Comparison of ENCODE assay signal across 12 mouse cellular contexts in the genomic region with DNA sequence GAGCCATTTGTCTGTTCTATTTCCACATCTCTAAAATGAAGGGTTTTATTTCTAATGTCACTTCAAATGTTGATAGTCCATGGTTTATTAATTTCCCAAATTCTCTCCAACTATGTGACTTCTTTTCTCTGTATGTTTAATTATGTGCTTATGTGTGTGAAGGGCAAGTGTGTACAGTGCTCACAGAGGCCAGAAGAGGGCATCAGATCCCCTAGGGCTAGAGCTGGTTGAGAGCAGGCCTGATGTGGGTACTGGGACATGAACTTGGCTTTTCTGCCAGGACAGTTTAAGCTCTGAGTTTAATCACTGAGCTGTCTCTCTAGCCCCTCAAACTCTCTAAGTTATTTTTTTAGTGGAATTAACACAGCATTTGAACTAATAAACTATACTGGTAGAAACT. TPM values are rescaled to one million over a fixed set of nuclear protein-coding genes. Genes with fewer than 3 reads are reported as not detected.
DNase-seq lines count a peak whose midpoint lies in the region; ATAC-seq and TF ChIP-seq lines count a peak whose summit lies in the region.
"Had no signal": no experiment of that assay in that cellular context is flagged by ENCODE, and none has a peak within 500 bp of the region (broad histone marks: within the 10 kb centered on the region; RNA-seq: fewer than 3 reads in every experiment).

No protein-coding gene starts in this region.

- no peak for TF ChIP-seq EP300 in stomach, postnatal 0 days (optimal IDR thresholded peaks at IDR 0.05)

- POLR2A ChIA-PET in Patski (lab: Charles Lee), result no interaction called here

- H3K9me3 ChIP-seq in intestine, postnatal 0 days (ENCODE audit: control insufficient read depth), result no peaks in the 10 kb centered on the region
- H3K9me3 ChIP-seq in intestine, embryonic 16.5 days (ENCODE audit: control insufficient read depth, low read length), result no peaks in the 10 kb centered on the region
- H3K9me3 ChIP-seq in stomach, postnatal 0 days (ENCODE audit: control insufficient read depth, low read length), result no peaks in the 10 kb centered on the region
- H3K9me3 ChIP-seq: embryonic facial prominence, embryonic 15.5 days had no signal

- intact Hi-C loops in left cerebral cortex, postnatal 10 days (cut with DNase I), result no loop called here

- no peak overlapping the region for H3K4me2 ChIP-seq in intestine, postnatal 0 days (replicated peaks; ENCODE audit: low read depth)
- H3K4me2 ChIP-seq in intestine, embryonic 16.5 days (ENCODE audit: low read depth, low read length), result no peak overlapping the region
- H3K4me2 ChIP-seq in stomach, postnatal 0 days (replicated peaks; ENCODE audit: low read depth), result no peak overlapping the region
- H3K4me2 ChIP-seq: embryonic facial prominence, embryonic 15.5 days had no signal

- no peaks in the 10 kb centered on the region for H3K27me3 ChIP-seq in intestine, postnatal 0 days (replicated peaks; ENCODE audit: control insufficient read depth, insufficient read depth, low read length)
- no peaks in the 10 kb centered on the region for H3K27me3 ChIP-seq in intestine, embryonic 16.5 days (replicated peaks; ENCODE audit: control insufficient read depth, insufficient read depth, low read length)
- no peaks in the 10 kb centered on the region for H3K27me3 ChIP-seq in Patski
- H3K27me3 ChIP-seq in stomach, postnatal 0 days (ENCODE audit: control insufficient read depth, insufficient read depth, low read length), result no peaks in the 10 kb centered on the region
- H3K27me3 ChIP-seq: embryonic facial prominence, embryonic 15.5 days had no signal

- in situ Hi-C loops in Patski (cut with MboI; ENCODE audit: low pct_unique_long_range_greater_than_20kb), result loop anchor here (5.0 kb wide), 1 partner anchor 427 kb away; no protein-coding TSS in a partner anchor

- H3K4me3 ChIP-seq in intestine, postnatal 0 days (ENCODE audit: low read depth, low read length), result no peak overlapping the region
- no peak overlapping the region for H3K4me3 ChIP-seq in intestine, embryonic 16.5 days (ENCODE audit: low read length)
- H3K4me3 ChIP-seq in stomach, postnatal 0 days (ENCODE audit: low read depth, low read length), result no peak overlapping the region
- H3K4me3 ChIP-seq: embryonic facial prominence, embryonic 15.5 days had no signal

- ATAC-seq in intestine, postnatal 0 days, result no peak
- ATAC-seq in intestine, embryonic 16.5 days, result no peak
- no peak for ATAC-seq in Patski
- no peak for ATAC-seq in stomach, postnatal 0 days (ENCODE audit: low FRiP score, low TSS enrichment)
- ATAC-seq: forebrain, embryonic 16.5 days; inflammation-experienced regulatory T-cells, adult 6 months had no signal

- peak; percentile 12 for DNase-seq in lung, postnatal 10 days
- DNase-seq in lung, postnatal 14 days, result no peak
- DNase-seq in Patski (ENCODE audit: low read depth, low spot score), result no peak
- no peak for DNase-seq in stomach, postnatal 0 days (ENCODE audit: low spot score)
- DNase-seq in left cerebral cortex, postnatal 10 days (ENCODE audit: extremely low spot score in 1 of 2, low spot score in 2 of 2), result no peak
- DNase-seq: cerebellum, postnatal 36 days had no signal

- no peak overlapping the region for H3K27ac ChIP-seq in intestine, postnatal 0 days (ENCODE audit: low read depth, low read length)
- H3K27ac ChIP-seq in intestine, embryonic 16.5 days (ENCODE audit: low read length), result no peak overlapping the region
- no peak overlapping the region for H3K27ac ChIP-seq in stomach, postnatal 0 days (replicated peaks)
- H3K27ac ChIP-seq: embryonic facial prominence, embryonic 15.5 days had no signal

- no peak overlapping the region for H3K9ac ChIP-seq in intestine, postnatal 0 days (ENCODE audit: low read depth, low read length)
- H3K9ac ChIP-seq in intestine, embryonic 16.5 days (ENCODE audit: low read depth, low read length), result no peak overlapping the region
- H3K9ac ChIP-seq in stomach, postnatal 0 days (ENCODE audit: low read length), result no peak overlapping the region
- H3K9ac ChIP-seq: embryonic facial prominence, embryonic 15.5 days had no signal

- peak; percentile 56 for TF ChIP-seq CTCF in intestine, postnatal 0 days (IDR thresholded peaks at IDR 0.05; ENCODE audit: low read depth)
- TF ChIP-seq CTCF in Patski (IDR thresholded peaks at IDR 0.05), result peak; percentile 63
- TF ChIP-seq CTCF in stomach, postnatal 0 days (IDR thresholded peaks at IDR 0.05; ENCODE audit: low read depth), result peak; percentile 62

- no peaks in the 10 kb centered on the region for H3K4me1 ChIP-seq in intestine, postnatal 0 days (replicated peaks; ENCODE audit: control insufficient read depth, insufficient read depth, low read length)
- H3K4me1 ChIP-seq in intestine, embryonic 16.5 days (ENCODE audit: control insufficient read depth, insufficient read depth, low read length), result no peaks in the 10 kb centered on the region
- H3K4me1 ChIP-seq in stomach, postnatal 0 days (replicated peaks; ENCODE audit: control insufficient read depth, insufficient read depth), result no peaks in the 10 kb centered on the region
- H3K4me1 ChIP-seq: embryonic facial prominence, embryonic 15.5 days had no signal

- CTCF ChIA-PET in Patski (lab: Charles Lee), result interaction anchor here (1.0 kb wide), 1 partner anchor 69 kb away, joined by 3 read pairs; no protein-coding TSS in a partner anchor

- H3K36me3 ChIP-seq in intestine, postnatal 0 days (ENCODE audit: control insufficient read depth, insufficient read depth), result peaks cover 11% of the 10 kb centered on the region; the same call in 1 of the 2 replicates
- H3K36me3 ChIP-seq in intestine, embryonic 16.5 days (ENCODE audit: control insufficient read depth, insufficient read depth, low read length), result 0 out of 2 replicates have a peak, but pooled peaks cover 1% of the 10 kb centered on the region
- H3K36me3 ChIP-seq in stomach, postnatal 0 days (ENCODE audit: control insufficient read depth, insufficient read depth, low read length), result no peaks in the 10 kb centered on the region

RNA-seq across cellular contexts. Expression of gene Lrrc49, which starts 13.2 kb away (rescaled TPM):
- 8.1 and 10.1 TPM in 2 replicates for polyA plus RNA-seq in intestine, postnatal 0 days (2015; fragmentation: Nextera tagmentation; extraction: Ambion mirVana)
- 10.7 and 11.7 TPM in 2 replicates for polyA plus RNA-seq in intestine, embryonic 16.5 days (2015; fragmentation: Nextera tagmentation; extraction: Ambion mirVana)
- polyA plus RNA-seq in Patski (2021), result 22.7 TPM
- 10.2 and 10.5 TPM in 2 replicates for polyA plus RNA-seq in stomach, postnatal 0 days (2015; fragmentation: Nextera tagmentation; extraction: Ambion mirVana)
- 10 to 100 TPM; 71.6 to 71.7 TPM for total RNA-seq in left cerebral cortex, postnatal 10 days (2021)

RNA-seq across cellular contexts. Expression of gene Larp6, which starts 38.0 kb away (rescaled TPM):
- polyA plus RNA-seq in intestine, postnatal 0 days (2015; fragmentation: Nextera tagmentation; extraction: Ambion mirVana), result 1.1 and 1.2 TPM in 2 replicates
- polyA plus RNA-seq in intestine, embryonic 16.5 days (2015; fragmentation: Nextera tagmentation; extraction: Ambion mirVana), result 1.6 and 1.7 TPM in 2 replicates
- polyA plus RNA-seq in Patski (2021), result not detected
- 1.4 and 1.8 TPM in 2 replicates for polyA plus RNA-seq in stomach, postnatal 0 days (2015; fragmentation: Nextera tagmentation; extraction: Ambion mirVana)
- 10 to 100 TPM; 32.2 to 34.1 TPM for total RNA-seq in left cerebral cortex, postnatal 10 days (2021)
- total RNA-seq: liver, adult 2 months had no signal
- polyA plus RNA-seq: inflammation-experienced regulatory T-cells, adult 6 months; liver, adult 2 months had no signal
